Mouse (Mus musculus) liver, embryonic 11.5 days (tissue): ENCODE results near the gene Rps27. TPM values are rescaled to one million over a fixed set of nuclear protein-coding genes. Genes with fewer than 3 reads are reported as not detected.

Experiments used
- ATAC-seq: fragments of 200-750 bp; cut with Nextera tagmentation; replicated peaks from 2 replicates; pipeline ENCODE4 v1.8.0; 2017; ENCODE audit warnings: moderate number of reproducible peaks, mild to moderate bottlenecking, moderate TSS enrichment, moderate library complexity; ENCODE audit not compliant: low FRiP score
- DNase-seq: peaks from one replicate; pipeline ENCODE4 v3.0.0-alpha.2; 2017; ENCODE audit warnings: low spot score
- H3K27ac ChIP-seq: fragments of 300-500 bp; sonication (generic); 2 replicates; pipeline ENCODE4 v1.5.1; 2014; ENCODE audit warnings: mild to moderate bottlenecking, low read depth, low read length, control low read depth
- H3K27me3 ChIP-seq: fragments of 300-500 bp; sonication (generic); replicated peaks from 2 replicates; pipeline ENCODE4 v1.6.1; 2014; ENCODE audit warnings: low read length, mixed read lengths; ENCODE audit not compliant: control insufficient read depth, insufficient read depth
- H3K36me3 ChIP-seq: fragments of 300-500 bp; sonication (generic); 2 replicates; pipeline ENCODE4 v1.6.1; 2014; ENCODE audit warnings: mild to moderate bottlenecking, low read length, moderate library complexity, mixed read lengths; ENCODE audit not compliant: control insufficient read depth, insufficient read depth
- H3K4me1 ChIP-seq: fragments of 300-500 bp; sonication (generic); replicated peaks from 2 replicates; pipeline ENCODE4 v1.6.1; 2014; ENCODE audit warnings: low read length, mixed read lengths; ENCODE audit not compliant: control insufficient read depth, insufficient read depth
- H3K4me2 ChIP-seq: fragments of 300-500 bp; sonication (generic); 2 replicates; pipeline ENCODE4 v1.6.1; 2014; ENCODE audit warnings: mild to moderate bottlenecking, control low read depth, moderate library complexity
- H3K4me3 ChIP-seq: fragments of 300-500 bp; sonication (generic); 2 replicates; pipeline ENCODE4 v1.5.1; 2014; ENCODE audit warnings: low read depth, low read length, control low read depth
- H3K9ac ChIP-seq: fragments of 300-500 bp; sonication (generic); 2 replicates; pipeline ENCODE4 v1.6.1; 2014; ENCODE audit warnings: low read depth, low read length, control low read depth
- H3K9me3 ChIP-seq: fragments of 300-500 bp; sonication (generic); 2 replicates; pipeline ENCODE4 v1.6.1; 2016; ENCODE audit warnings: low read length, inconsistent platforms, mixed read lengths; ENCODE audit not compliant: control insufficient read depth
- WGBS: fragments of 180-500 bp; shearing (Covaris S2); extraction: QIAGEN DNeasy Blood & Tissue Kit; methylation state at CpG from one replicate; pipeline ENCODE4 v1.1.7; 2014; 5-methylcytosine and 5-hydroxymethylcytosine counted together
- polyA plus RNA-seq: library from polyadenylated mRNA; unstranded; fragments of >200 nt; fragmentation: Nextera tagmentation; extraction: Ambion mirVana; gene quantifications from 2 replicates; pipeline ENCODE4 v1.2.1, GENCODE M21; 2014

Gene Rps27
- polyA plus RNA-seq, 1 experiment from 2014 or later: 1,458 TPM

DNA sequence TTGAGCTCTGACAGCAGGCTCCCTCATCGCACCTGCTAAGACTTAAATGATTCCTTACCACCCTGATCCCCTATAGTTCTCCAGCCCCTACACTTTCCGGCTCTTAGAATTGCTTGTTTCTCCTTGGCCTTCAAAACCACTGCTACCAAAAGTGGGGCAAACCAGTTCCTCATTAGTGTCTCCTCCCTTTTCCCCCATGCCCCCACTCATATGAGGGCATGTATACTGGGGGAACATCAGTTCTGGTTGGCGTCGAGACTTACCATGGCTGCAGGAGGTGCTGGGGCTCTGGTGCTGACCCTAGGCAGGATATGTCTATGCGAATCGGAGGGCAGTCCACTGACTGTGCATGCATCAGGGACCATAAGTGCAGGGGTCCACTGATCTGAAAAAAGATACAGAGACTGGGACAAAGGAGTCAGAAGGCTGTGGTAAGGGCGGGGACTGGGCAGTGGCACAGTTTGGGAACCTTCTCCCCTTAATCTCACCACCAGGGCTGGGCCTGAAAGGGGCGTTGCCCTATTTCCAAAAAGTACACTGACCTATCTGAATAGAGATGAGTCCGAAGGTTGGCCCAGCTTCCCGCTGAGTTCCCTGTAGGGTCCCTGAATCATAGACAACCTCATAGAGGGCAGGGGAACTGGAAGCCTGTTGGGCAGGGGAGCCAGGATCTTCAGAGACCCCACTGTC lies 28.4 kb upstream of the Rps27 start:
- ATAC-seq: peak; percentile 21; the same call in 1 of the 2 replicates
- no peaks in the 10 kb centered on the region for H3K27me3 ChIP-seq

DNA sequence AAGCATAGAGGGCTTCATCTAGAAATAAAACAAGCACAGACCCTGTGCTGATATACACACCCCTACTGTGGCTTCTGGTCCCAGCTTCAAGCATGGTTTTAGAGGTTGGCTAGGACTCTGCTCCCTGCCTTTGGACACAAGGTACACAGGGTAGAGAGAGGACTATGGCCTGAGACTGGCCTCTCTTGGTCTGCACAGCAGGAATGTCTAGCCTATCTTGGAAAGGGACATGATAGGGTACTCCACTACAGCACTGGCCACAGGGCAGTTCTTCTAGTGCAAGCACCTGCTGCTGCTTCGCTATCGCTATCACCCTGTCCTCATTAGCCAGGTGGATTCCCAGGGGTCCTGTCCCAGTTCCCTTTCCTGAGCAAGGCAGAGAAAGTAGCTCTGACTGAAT lies 27.8 kb upstream of the Rps27 start:
- ATAC-seq: no peak
- WGBS: 86% methylated on average over 2 of the region's 2 CpGs
- Histone ChIP-seq H3K9me3 (no peaks in the 10 kb centered on the region), H3K4me1 (peaks cover 7% of the 10 kb centered on the region; the same call in 1 of the 2 replicates), H3K4me3 (no peak overlapping the region), H3K4me2 (no peak overlapping the region), H3K27me3 (no peaks in the 10 kb centered on the region), H3K9ac (no peak overlapping the region), H3K27ac (no peak overlapping the region), H3K36me3 (no peaks in the 10 kb centered on the region)
- DNase-seq: no peak

More for the DNA sequence above, 28.4 kb upstream of the Rps27 start:
- Histone ChIP-seq H3K9me3 (no peaks in the 10 kb centered on the region), H3K27ac (no peak overlapping the region), H3K4me3 (no peak overlapping the region), H3K4me1 (peaks cover 7% of the 10 kb centered on the region; the same call in 1 of the 2 replicates), H3K36me3 (no peaks in the 10 kb centered on the region), H3K9ac (no peak overlapping the region), H3K4me2 (no peak overlapping the region)
- 80% methylated on average over 10 of the region's 10 CpGs for WGBS
- DNase-seq: no peak

DNA sequence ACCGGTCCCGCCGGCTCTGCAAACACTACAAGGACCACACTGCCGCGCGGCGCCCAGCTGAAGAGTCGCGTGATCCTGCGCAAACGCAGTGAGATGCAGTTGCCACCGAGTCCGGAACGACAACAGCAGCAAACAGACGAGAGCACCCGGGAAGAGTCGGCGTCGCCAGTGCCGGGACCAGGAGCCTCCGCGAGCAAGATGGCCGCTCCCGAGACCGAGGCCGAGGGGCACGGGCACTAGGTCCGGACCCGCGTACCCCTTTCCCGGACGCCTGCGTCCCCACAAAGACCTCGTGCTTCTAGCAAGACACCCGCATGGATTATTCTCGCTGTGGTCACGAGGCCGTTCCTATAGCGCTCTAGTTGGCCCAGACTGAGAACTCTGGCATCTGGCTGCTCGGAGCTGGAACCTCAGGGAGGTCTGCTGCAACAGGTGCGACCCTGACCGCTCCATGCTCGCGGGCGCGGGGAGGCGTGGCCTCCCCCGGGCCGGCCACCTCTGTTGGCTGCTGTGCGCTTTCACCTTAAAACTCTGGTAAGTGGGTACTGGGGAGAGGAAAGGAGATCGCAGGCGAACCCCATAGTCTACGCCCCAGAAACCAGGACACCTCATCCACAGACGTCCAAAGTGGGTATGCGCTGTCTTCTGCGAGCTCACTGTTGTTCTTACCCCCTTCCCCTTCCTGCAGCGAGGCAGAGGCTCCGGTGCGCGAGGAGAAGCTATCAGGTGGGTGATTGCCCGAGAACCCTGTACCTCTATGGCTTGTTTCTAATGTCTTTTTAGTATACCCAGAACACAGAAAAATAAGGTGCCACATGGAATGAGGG lies 18.3 kb upstream of the Rps27 start, which contains the start of gene Jtb:
Jtb (plus strand) TSS at position 91 of the 827 bp plus-strand sequence.
- Histone ChIP-seq H3K9me3 (no peaks in the 10 kb centered on the region), H3K27me3 (no peaks in the 10 kb centered on the region), H3K4me1 (no peaks in the 10 kb centered on the region), H3K4me2 (peak within 1 kb of the TSS; percentile 85), H3K36me3 (peaks cover 7% of the 10 kb centered on the region), H3K4me3 (peak within 1 kb of the TSS; percentile 78), H3K9ac (peak within 1 kb of the TSS; percentile 93), H3K27ac (peak within 1 kb of the TSS; percentile 92)
- peak; percentile 97 for ATAC-seq
- DNase-seq: peak; percentile 90
- WGBS: under 1% methylated on average over 61 of the region's 61 CpGs

DNA sequence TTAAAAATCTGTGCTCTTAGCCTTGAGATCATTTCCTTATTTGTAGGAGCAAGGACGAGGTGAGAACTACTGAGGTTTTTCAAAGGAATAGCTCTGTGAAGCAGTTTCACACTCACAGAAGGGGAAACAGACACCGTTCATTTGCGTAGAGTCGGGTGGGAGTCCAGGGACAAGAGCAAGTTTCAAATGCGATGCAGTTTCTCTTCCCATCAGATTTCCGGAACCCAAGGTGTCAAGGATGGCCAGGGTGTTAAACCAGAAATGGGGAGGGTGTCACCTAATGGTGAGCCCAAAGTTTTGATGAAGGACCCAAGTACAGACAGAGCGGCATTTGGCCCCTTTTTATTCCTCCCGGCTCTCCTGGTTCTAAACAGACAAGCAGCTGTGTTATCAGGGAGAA lies 17.6 kb upstream of the Rps27 start:
- no peaks in the 10 kb centered on the region for H3K9me3 ChIP-seq
- 10% methylated on average over 8 of the region's 8 CpGs for whole genome bisulfite sequencing
- no peaks in the 10 kb centered on the region for H3K27me3 ChIP-seq
- peak overlapping the region; percentile 78 for H3K4me3 ChIP-seq
- peak overlapping the region; percentile 93 for H3K9ac ChIP-seq
- no peaks in the 10 kb centered on the region for H3K4me1 ChIP-seq
- ATAC-seq (no peak), DNase-seq (no peak)
- peaks cover 7% of the 10 kb centered on the region for H3K36me3 ChIP-seq
- peak overlapping the region; percentile 92; the same call in 1 of the 2 replicates for H3K27ac ChIP-seq
- H3K4me2 ChIP-seq: peak overlapping the region; percentile 85

DNA sequence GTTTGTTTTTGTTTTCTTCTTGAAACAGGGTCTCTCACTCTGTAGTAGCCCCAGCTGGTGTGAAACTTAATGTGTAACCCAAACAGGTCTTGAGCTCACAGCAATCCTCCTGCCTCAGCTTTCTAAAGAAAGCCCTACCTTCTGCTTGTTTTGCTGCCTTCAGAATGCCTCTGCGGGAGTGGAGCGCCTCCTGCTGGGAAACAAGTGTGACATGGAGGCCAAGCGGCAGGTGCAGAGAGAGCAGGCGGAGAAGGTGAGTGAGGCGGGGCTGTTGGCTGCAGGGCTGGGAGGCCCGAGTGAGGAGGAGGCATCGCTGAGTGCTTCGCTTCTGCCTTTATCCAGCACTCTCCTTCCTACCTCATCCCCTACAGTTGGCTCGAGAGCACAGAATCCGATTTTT lies 10.9 kb upstream of the Rps27 start:
- Histone ChIP-seq H3K27me3 (no peaks in the 10 kb centered on the region), H3K36me3 (peaks cover 5% of the 10 kb centered on the region), H3K4me2 (no peak overlapping the region), H3K9ac (no peak overlapping the region), H3K4me3 (no peak overlapping the region), H3K27ac (no peak overlapping the region), H3K4me1 (peaks cover 21% of the 10 kb centered on the region), H3K9me3 (no peaks in the 10 kb centered on the region)
- 73% methylated on average over 10 of the region's 10 CpGs for WGBS
- DNase-seq: no peak
- ATAC-seq: no peak

DNA sequence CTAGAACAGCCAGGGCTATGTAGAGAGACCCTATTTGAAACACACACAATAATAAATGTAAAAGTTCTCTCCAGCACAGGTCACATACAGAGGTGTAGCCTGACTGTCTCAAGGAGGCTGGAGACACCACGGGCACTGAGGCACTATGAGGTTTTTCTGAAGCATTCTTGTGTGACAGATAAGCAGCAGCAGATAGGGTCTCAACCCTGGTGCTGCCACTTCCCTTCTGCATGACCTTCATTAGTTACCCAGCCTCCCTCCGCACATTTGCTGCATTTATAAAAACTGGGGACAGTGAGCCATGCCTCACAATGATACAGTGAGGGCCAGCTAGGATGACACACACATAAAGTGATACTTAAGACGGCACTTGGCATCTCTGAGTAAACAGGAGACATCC lies 9.5 kb upstream of the Rps27 start:
- no peak for DNase-seq
- H3K4me3 ChIP-seq: no peak overlapping the region
- no peaks in the 10 kb centered on the region for H3K9me3 ChIP-seq
- H3K27me3 ChIP-seq: no peaks in the 10 kb centered on the region
- WGBS: 53% methylated on average over 3 of the region's 3 CpGs
- ATAC-seq: no peak
- H3K36me3 ChIP-seq: peaks cover 5% of the 10 kb centered on the region
- H3K9ac ChIP-seq: no peak overlapping the region
- H3K4me1 ChIP-seq: peaks cover 21% of the 10 kb centered on the region
- H3K27ac ChIP-seq: no peak overlapping the region
- 0 out of 2 replicates have a peak overlapping the region, but pooled peaks have one; percentile 8 for H3K4me2 ChIP-seq

DNA sequence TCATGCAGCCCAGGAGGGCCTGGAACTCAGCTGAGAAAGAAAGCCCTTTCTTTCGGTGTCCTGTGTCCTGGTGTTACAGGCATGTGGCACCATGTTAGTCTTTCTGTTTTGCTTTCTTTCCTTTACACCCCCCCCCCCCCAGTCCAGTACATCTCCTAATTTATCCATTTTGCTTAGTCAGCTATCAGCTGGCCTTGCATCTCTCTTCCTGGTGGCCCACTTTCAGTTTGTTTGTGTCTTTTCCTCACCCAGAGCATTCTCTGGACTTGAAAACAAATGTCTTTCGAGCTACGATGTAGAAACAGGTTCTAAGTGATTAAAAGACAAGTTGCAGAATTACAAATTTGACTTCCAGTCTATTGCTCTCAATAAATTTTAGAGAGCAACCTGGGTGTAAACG lies 9.0 kb upstream of the Rps27 start:
- no peak overlapping the region for H3K4me2 ChIP-seq
- H3K4me3 ChIP-seq: no peak overlapping the region
- no peaks in the 10 kb centered on the region for H3K27me3 ChIP-seq
- H3K9ac ChIP-seq: no peak overlapping the region
- DNase-seq (no peak), ATAC-seq (no peak)
- no peaks in the 10 kb centered on the region for H3K9me3 ChIP-seq
- H3K27ac ChIP-seq: no peak overlapping the region
- WGBS: 77% methylated on average over 4 of the region's 4 CpGs
- H3K36me3 ChIP-seq: peaks cover 5% of the 10 kb centered on the region
- peaks cover 21% of the 10 kb centered on the region for H3K4me1 ChIP-seq

DNA sequence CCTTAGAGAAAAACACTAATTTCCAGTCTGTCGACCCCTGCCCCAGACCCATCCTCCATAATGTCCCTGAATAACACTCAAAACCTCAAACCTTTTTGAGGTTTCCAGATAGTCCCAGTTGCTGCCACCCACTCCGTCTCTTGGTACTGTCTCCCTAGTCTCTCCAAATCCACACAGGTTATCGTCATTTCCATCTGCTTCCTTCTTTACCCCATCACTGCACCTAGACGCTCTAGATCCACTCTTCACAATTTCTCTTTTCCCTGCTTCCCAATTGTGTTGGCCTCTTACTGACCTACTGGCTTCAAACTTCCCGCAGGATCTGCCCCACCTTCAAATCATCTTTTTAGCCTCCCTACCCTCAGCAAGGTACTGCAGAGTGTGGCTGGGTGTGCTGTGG lies 7.7 kb upstream of the Rps27 start:
- Histone ChIP-seq H3K27me3 (no peaks in the 10 kb centered on the region), H3K4me2 (peak overlapping the region; percentile 95), H3K4me3 (peak overlapping the region; percentile 58), H3K36me3 (peaks cover 5% of the 10 kb centered on the region), H3K9me3 (no peaks in the 10 kb centered on the region), H3K27ac (0 out of 2 replicates have a peak overlapping the region, but pooled peaks have one; percentile 70), H3K4me1 (peaks cover 21% of the 10 kb centered on the region), H3K9ac (peak overlapping the region; percentile 68; the same call in 1 of the 2 replicates)
- WGBS: 10% methylated on average over 5 of the region's 5 CpGs
- no peak for DNase-seq
- ATAC-seq: no peak
